Mouse (Mus musculus): ENCODE measurements around the gene Zfp992.
"Not testable (repeated sequence)": the region's sequence is repeated elsewhere in the genome, so short reads cannot be mapped to it uniquely, and the experiment has no call there.

The Zfp992 gene

GRCm38 (mm10) chr4:146448950-146449349, at the start of gene Zfp992:
Gene Zfp992, plus strand, starts transcription at chr4:146449023.
- in situ Hi-C loops (cut with MboI, MseI) = loop anchor here (10.0 kb wide), 1 partner anchor 476 kb away; no protein-coding TSS in a partner anchor

DNA sequence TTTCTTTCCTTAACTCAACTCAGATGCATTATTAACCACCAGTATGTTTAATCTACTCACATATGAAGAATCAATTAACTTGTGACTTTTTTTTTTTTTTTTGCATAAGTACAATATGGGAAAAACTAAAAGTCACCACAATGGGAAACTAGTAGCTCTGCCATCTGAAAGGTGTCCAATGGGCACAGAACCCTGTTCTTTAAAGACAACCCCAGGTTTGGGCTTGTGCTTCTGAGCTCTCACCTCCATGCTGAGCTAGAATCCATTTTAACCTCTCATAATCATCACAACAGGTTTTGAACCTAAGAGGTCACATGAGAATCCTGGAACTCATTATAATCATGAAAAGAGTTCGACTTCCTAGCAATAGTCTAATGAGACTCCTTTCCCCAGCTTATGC, 19.4 kb upstream of the Zfp992 start:
- in situ Hi-C loops (cut with MboI, MseI) = loop anchor here (5.0 kb wide), 2 partner anchors 147 to 713 kb away; no protein-coding TSS in a partner anchor

- in situ Hi-C loops (cut with MboI, MseI) = not testable (repeated sequence)
These were observed 17.9 kb upstream of the Zfp992 start for GRCm38 (mm10) chr4:146430876-146431275.

DNA sequence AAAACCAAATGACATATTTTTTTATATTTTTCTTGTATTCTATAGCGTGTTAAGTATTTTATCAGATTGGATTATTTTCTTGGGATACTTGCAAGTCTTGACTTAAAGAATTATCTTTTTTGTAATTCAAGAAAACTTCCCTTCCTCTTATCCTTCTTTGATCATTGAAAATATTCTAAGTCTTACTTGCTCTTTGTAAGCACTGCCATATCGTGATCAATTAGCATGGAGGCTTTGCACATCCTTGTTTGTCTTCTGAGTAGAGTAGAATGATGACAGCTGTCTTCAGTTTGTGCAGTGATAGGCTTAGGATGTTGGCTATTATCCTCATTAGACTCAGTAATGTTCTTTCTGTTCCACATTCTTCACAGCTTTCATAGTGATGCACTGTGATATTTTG, 13.3 kb upstream of the Zfp992 start:
- in situ Hi-C loops (cut with MboI, MseI) = loop anchor here (5.0 kb wide), 3 partner anchors 197 to 633 kb away; no protein-coding TSS in a partner anchor

DNA sequence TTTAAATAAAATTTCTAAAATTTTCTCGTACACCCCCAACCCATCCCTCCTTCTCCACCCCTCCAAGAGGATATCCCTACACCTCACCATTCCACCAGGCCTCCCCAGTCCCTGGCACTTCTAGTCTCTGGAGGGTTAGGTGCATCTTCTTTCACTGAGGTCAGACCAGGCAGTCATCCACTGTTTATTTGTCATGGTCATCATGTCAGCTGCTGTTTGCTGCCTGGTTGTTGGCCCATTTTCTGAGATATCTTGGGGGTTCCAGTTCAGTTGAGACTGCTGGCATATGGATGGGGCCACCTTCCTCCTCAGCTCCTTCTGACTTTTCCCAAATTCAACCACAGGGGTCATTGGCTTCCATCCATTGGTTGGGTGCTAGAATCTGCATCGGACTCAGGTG, 11.6 kb upstream of the Zfp992 start:
- in situ Hi-C loops (cut with MboI, MseI) = loop anchor here (5.0 kb wide), 3 partner anchors 195 to 635 kb away; no protein-coding TSS in a partner anchor

DNA sequence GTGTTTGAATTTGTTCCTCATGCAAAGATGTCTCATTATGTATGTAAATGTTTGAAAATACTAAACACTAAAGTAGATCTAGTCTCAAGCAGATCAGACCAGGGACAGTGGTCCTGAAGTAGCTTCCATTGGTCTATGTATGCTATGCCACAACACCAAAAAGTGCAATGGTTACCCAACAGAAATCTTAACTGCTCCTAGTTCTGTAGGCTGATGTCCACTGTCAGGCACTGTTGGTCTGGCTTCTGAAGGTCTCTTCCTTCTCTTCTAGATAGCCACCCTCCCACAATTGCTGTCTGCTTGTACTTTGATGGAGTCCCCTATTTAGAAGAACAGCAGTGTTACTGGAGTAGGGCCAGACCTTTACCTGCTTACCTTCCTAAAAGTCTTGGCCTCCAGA, 4.5 kb upstream of the Zfp992 start:
- in situ Hi-C loops (cut with MboI, MseI) = loop anchor here (10.0 kb wide), 1 partner anchor 480 kb away; no protein-coding TSS in a partner anchor

DNA sequence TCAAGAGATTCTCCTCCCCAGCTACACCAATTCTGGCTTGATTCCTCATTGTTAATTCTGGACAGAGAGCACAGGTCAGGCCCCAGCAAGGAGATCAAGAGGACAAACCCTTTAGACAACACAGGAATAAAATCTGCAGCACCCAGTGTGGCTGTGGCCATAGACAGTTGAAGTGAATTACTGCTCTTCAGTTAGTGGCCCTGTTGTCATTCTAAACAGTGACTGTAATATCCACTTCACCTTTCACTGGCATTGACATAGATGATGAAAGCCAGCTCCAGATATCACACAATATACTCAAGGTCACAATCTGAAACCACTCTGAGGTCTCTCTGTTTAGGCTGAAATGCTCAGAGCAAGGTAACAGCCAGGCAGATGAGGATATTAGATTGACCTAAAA, 3.7 kb upstream of the Zfp992 start:
- in situ Hi-C loops (cut with MboI, MseI) = loop anchor here (10.0 kb wide), 1 partner anchor 480 kb away; no protein-coding TSS in a partner anchor

DNA sequence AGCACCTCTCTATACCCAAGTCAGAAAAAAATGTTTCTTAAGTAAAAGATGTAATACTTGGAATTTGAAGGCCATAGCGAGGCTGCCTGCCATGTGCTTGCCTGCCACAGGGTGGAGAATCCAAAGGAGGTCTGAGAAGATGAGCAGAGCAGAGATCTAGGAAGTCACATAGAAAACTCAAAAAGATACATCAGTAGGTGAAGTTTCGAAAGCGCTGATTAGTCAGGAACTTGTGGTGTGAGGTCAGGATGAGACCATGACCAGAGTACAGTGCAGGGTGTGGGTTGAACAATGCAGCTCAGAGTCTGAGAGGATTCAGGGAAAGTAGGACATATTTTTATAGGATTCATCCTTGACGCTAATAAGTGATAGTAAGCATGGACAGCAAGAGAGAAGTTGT, 2.7 kb upstream of the Zfp992 start:
- in situ Hi-C loops (cut with MboI, MseI) = loop anchor here (10.0 kb wide), 1 partner anchor 479 kb away; no protein-coding TSS in a partner anchor

DNA sequence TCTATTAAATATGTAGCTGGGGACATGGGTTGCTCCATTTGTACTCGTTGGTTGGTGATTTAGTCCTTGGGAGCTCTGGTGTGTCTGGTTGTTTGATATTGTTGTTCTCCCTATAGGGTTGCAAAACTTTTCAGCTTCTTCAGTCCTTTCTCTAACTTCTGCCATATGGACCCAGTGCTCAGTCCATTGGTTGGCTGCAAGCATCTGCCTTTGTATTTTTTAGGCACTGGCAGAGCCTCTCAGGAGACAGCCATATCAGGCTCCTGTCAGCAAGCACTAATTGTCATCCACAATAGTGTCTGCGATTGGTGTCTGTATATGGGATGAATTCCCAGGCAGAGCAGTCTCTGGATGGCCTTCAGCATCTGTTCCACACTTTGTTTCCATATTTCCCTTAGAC, 1.8 kb upstream of the Zfp992 start:
- in situ Hi-C loops (cut with MboI, MseI) = loop anchor here (10.0 kb wide), 1 partner anchor 478 kb away; no protein-coding TSS in a partner anchor

- in situ Hi-C loops (cut with MboI, MseI) = loop anchor here (5.0 to 25.0 kb wide), 3 partner anchors 475 to 1012 kb away; no protein-coding TSS in a partner anchor
These were observed 888 bp downstream of the Zfp992 start for GRCm38 (mm10) chr4:146449711-146450110.

- in situ Hi-C loops (cut with MboI, MseI) = loop anchor here (5.0 to 25.0 kb wide), 2 partner anchors 635 to 1015 kb away; no protein-coding TSS in a partner anchor
These were observed 3.8 kb downstream of the Zfp992 start for GRCm38 (mm10) chr4:146452576-146452975.

GRCm38 (mm10) chr4:146454170-146454569, 5.3 kb downstream of the Zfp992 start:
- in situ Hi-C loops (cut with MboI, MseI) = loop anchor here (5.0 to 25.0 kb wide), 2 partner anchors 637 to 1017 kb away; no protein-coding TSS in a partner anchor

GRCm38 (mm10) chr4:146454896-146455295, 6.1 kb downstream of the Zfp992 start:
- in situ Hi-C loops (cut with MboI, MseI) = loop anchor here (5.0 to 25.0 kb wide), 4 partner anchors 192 to 1018 kb away; no protein-coding TSS in a partner anchor

DNA sequence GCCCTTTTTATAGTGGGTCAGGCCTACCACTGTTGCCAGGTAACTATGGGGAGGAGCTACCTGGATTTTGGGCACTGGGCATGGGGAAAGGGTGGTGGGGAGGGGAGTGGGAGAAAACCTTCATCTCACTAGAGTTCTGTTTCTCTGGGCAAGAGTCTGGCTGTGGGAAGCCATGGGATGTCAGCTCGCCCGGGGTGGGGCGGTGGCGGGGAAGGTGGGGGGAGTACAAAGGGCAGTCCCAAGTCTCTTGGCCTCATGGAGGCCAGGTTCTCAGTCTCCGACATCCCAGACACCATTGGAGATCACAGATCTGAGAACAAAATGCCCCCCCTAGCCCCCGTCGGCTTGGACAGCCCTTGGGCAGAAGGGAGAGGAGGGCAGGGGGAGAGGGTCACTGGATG, 6.5 kb downstream of the Zfp992 start:
- in situ Hi-C loops (cut with MboI, MseI) = loop anchor here (5.0 to 25.0 kb wide), 3 partner anchors 192 to 1018 kb away; no protein-coding TSS in a partner anchor

- in situ Hi-C loops (cut with MboI, MseI) = loop anchor here (5.0 to 25.0 kb wide), 3 partner anchors 191 to 1019 kb away; no protein-coding TSS in a partner anchor
These were observed 7.4 kb downstream of the Zfp992 start for GRCm38 (mm10) chr4:146456061-146456726.

DNA sequence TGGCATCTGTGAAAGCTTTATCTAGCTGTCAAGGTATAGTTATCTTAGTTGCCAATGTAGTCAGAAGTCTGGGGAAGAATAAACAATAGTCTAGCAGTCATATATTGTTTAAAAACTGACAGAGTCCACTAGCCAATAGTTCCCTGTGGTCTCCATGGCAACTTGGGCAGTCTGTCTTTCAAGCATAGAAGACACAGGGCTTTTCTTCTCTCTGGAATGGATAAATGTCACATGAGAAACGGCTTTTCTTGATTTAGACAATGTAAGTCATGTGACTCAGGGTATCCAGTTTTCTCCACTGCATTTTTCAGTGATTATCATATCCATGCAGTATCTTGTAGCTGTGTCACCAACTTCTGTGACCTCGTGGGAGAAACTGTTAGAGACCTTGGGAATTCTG, 8.3 kb downstream of the Zfp992 start:
- in situ Hi-C loops (cut with MboI, MseI) = loop anchor here (5.0 to 25.0 kb wide), 3 partner anchors 190 to 1020 kb away; no protein-coding TSS in a partner anchor

- in situ Hi-C loops (cut with MboI, MseI) = loop anchor here (5.0 to 25.0 kb wide), 3 partner anchors 190 to 1020 kb away; no protein-coding TSS in a partner anchor
These were observed 8.9 kb downstream of the Zfp992 start for GRCm38 (mm10) chr4:146457720-146458119.

GRCm38 (mm10) chr4:146459822-146460221, 11.0 kb downstream of the Zfp992 start:
- in situ Hi-C loops (cut with MboI, MseI) = loop anchor here (5.0 to 25.0 kb wide), 3 partner anchors 187 to 1023 kb away; no protein-coding TSS in a partner anchor

GRCm38 (mm10) chr4:146460685-146461084, 11.9 kb downstream of the Zfp992 start:
- in situ Hi-C loops (cut with MboI, MseI) = loop anchor here (25.0 kb wide), 1 partner anchor 1023 kb away; no protein-coding TSS in a partner anchor

DNA sequence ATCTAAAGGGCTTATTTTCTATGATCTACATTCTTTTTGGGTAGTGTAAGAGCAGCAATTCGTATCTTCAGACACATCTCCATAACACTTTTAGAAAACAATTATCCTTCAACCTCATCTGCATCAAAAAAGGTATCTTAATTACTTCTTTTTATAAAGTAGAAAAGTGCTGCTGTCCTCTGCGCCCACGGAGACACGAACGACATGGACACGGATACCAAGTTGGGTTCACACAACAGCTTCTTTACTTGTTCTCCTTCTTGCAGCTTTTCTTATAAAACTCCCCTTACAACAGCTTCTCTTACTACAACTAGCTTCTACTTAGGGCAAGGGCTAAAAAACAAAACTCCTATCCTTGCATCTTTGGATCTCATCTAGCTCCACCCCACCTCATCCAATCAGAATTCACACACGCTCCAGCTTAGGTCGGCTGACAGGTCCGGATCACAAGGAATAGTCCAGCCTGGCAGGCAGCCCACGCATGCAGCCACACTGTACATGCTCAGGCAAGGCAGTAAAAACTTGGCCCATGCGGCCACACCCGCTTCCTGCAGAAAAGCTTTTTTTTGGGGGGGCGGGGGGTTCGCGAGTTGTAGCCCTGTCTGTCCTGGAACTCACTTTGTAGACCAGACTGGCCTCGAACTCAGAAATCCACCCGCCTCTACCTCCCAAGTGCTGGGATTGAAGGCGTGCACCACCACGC, 15.0 kb downstream of the Zfp992 start:
- in situ Hi-C loops (cut with MboI, MseI) = loop anchor here (25.0 kb wide), 1 partner anchor 1026 kb away; no protein-coding TSS in a partner anchor

GRCm38 (mm10) chr4:146469984-146470383, 21.2 kb downstream of the Zfp992 start:
- in situ Hi-C loops (cut with MboI, MseI) = loop anchor here (25.0 kb wide), 1 partner anchor 1033 kb away; no protein-coding TSS in a partner anchor

Measured in regulatory T cell (primary cell).